8 mouse cellular contexts compared by ENCODE assay signal in genomic region chr9:63603849-63604248, GRCm38 (mm10). TPM values are rescaled to one million over a fixed set of nuclear protein-coding genes. Genes with fewer than 3 reads are reported as not detected.
DNase-seq lines count a peak whose midpoint lies in the region; ATAC-seq lines count a peak whose summit lies in the region.

No protein-coding gene starts in this region.

- H3K4me3 ChIP-seq in kidney, embryonic 14.5 days (ENCODE audit: low read length), result peak overlapping the region; percentile 96; the same call in 1 of the 2 replicates
- no peak overlapping the region for H3K4me3 ChIP-seq in midbrain, embryonic 14.5 days (replicated peaks; ENCODE audit: low read depth, low read length)

- H3K4me1 ChIP-seq in kidney, embryonic 14.5 days (ENCODE audit: control insufficient read depth, insufficient read depth, low read length), result peaks cover 15% of the 10 kb centered on the region
- H3K4me1 ChIP-seq in midbrain, embryonic 14.5 days (ENCODE audit: control insufficient read depth, insufficient read depth, low read length), result peaks cover 10% of the 10 kb centered on the region

- H3K27me3 ChIP-seq in kidney, embryonic 14.5 days (ENCODE audit: control insufficient read depth, insufficient read depth, low read length), result no peaks in the 10 kb centered on the region
- no peaks in the 10 kb centered on the region for H3K27me3 ChIP-seq in midbrain, embryonic 14.5 days (ENCODE audit: control insufficient read depth, insufficient read depth, low read length)

- H3K27ac ChIP-seq in kidney, embryonic 14.5 days (ENCODE audit: low read depth, low read length), result no peak overlapping the region
- H3K27ac ChIP-seq in midbrain, embryonic 14.5 days (replicated peaks; ENCODE audit: low read depth, low read length), result no peak overlapping the region

- ATAC-seq in CD4-positive, CD25-positive, alpha-beta regulatory T cell, adult 4 months, result no peak
- no peak for ATAC-seq in kidney, embryonic 14.5 days (ENCODE audit: low FRiP score, low TSS enrichment)
- ATAC-seq in midbrain, embryonic 14.5 days (ENCODE audit: low FRiP score, low TSS enrichment), result no peak

- DNase-seq in CD4-positive, CD25-positive, alpha-beta regulatory T cell, adult 2 months (ENCODE audit: low read depth, low spot score), result peak; percentile 9
- DNase-seq in urinary bladder, postnatal 14 days (ENCODE audit: low spot score), result peak; percentile 10
- DNase-seq in urinary bladder, postnatal 10 days (ENCODE audit: low spot score), result no peak
- no peak for DNase-seq in midbrain, embryonic 14.5 days
- DNase-seq in urinary bladder, postnatal 25 days (ENCODE audit: low spot score), result no peak
- DNase-seq in yolk sac, embryonic 10.5 days (ENCODE audit: low spot score), result no peak

- no peaks in the 10 kb centered on the region for H3K36me3 ChIP-seq in kidney, embryonic 14.5 days (ENCODE audit: control insufficient read depth, insufficient read depth, low read length)
- H3K36me3 ChIP-seq in midbrain, embryonic 14.5 days (ENCODE audit: control insufficient read depth, insufficient read depth, low read length), result no peaks in the 10 kb centered on the region

- 67% methylated on average over 6 of the region's 6 CpGs for WGBS in kidney, embryonic 14.5 days
- WGBS in midbrain, embryonic 14.5 days, result 66% methylated on average over 6 of the region's 6 CpGs

- 0 out of 2 replicates have a peak overlapping the region, but pooled peaks have one; percentile 12 for H3K4me2 ChIP-seq in kidney, embryonic 14.5 days (replicated peaks; ENCODE audit: low read depth, low read length)
- peak overlapping the region; percentile 72 for H3K4me2 ChIP-seq in midbrain, embryonic 14.5 days (ENCODE audit: low read length)

- H3K9me3 ChIP-seq in kidney, embryonic 14.5 days (ENCODE audit: control insufficient read depth, low read length), result no peaks in the 10 kb centered on the region
- no peaks in the 10 kb centered on the region for H3K9me3 ChIP-seq in midbrain, embryonic 14.5 days (ENCODE audit: control insufficient read depth, low read length)

- no peak overlapping the region for H3K9ac ChIP-seq in kidney, embryonic 14.5 days (ENCODE audit: low read depth, low read length)
- no peak overlapping the region for H3K9ac ChIP-seq in midbrain, embryonic 14.5 days (replicated peaks; ENCODE audit: low read length)

RNA-seq across cellular contexts. Expression of gene Aagab, which starts 1.4 kb away (rescaled TPM):
- 10 to 100 TPM; 47.6 to 54.6 TPM for polyA plus RNA-seq in CD4-positive, CD25-positive, alpha-beta regulatory T cell, adult 4 months (2017; shearing (Covaris generic))
- 18.9 and 31.1 TPM in 2 replicates for polyA plus RNA-seq in kidney, embryonic 14.5 days (2014; fragmentation: Nextera tagmentation; extraction: Ambion mirVana)
- polyA plus RNA-seq in midbrain, embryonic 14.5 days (2014; fragmentation: Nextera tagmentation; extraction: Ambion mirVana), result 52.9 and 64.5 TPM in 2 replicates

RNA-seq across cellular contexts. Expression of gene Iqch, which starts 1.6 kb away (rescaled TPM):
- under 1 TPM in 1 of 2 experiments, not detected in 1; 0.17 TPM for polyA plus RNA-seq in CD4-positive, CD25-positive, alpha-beta regulatory T cell, adult 4 months (2017; shearing (Covaris generic))
- polyA plus RNA-seq in kidney, embryonic 14.5 days (2014; fragmentation: Nextera tagmentation; extraction: Ambion mirVana), result 0.09 TPM in 1 of 2 replicates, not detected in the other
- polyA plus RNA-seq in midbrain, embryonic 14.5 days (2014; fragmentation: Nextera tagmentation; extraction: Ambion mirVana), result 0.11 and 0.12 TPM in 2 replicates

Comparison
In these comparisons a context has a peak if more than half of its experiments do, and no peak if none do; other contexts are left out.
1. DNase-seq: peak in CD4-positive, CD25-positive, alpha-beta regulatory T cell, adult 2 months (single experiment) and urinary bladder, postnatal 14 days (single experiment); none in urinary bladder, postnatal 10 days (single experiment), midbrain, embryonic 14.5 days (single experiment), urinary bladder, postnatal 25 days (single experiment) and yolk sac, embryonic 10.5 days (single experiment).